Mouse (Mus musculus) spleen, adult 2 months (tissue): ENCODE data around the gene Ryr2. TPM values are rescaled to one million over a fixed set of nuclear protein-coding genes. Genes with fewer than 3 reads are reported as not detected.
"Not testable (repeated sequence)": the region's sequence is repeated elsewhere in the genome, so short reads cannot be mapped to it uniquely, and the experiment has no call there.

Experiments
- DNase-seq, 2 experiments: peaks; one replicate each; pipeline versions ENCODE4 v3.0.0 to v3.0.0-alpha.2; 2012 to 2021; ENCODE audit warnings: low spot score in 2 of 2, low read depth in 1 of 2
- H3K27ac ChIP-seq: fragments of 200-500 bp; 2 replicates; pipeline ENCODE4 v1.5.1; 2012; ENCODE audit warnings: low read length, inconsistent platforms; ENCODE audit not compliant: insufficient read depth
- H3K27me3 ChIP-seq: fragments of 200-500 bp; 2 replicates; pipeline ENCODE4 v1.6.1; 2012; ENCODE audit warnings: mild to moderate bottlenecking, moderate library complexity, low read length, inconsistent platforms; ENCODE audit not compliant: control insufficient read depth, insufficient read depth
- H3K36me3 ChIP-seq: fragments of 200-500 bp; 2 replicates; pipeline ENCODE4 v1.6.1; 2012; ENCODE audit warnings: mild to moderate bottlenecking, low read length, inconsistent platforms; ENCODE audit not compliant: control insufficient read depth, insufficient read depth
- H3K4me1 ChIP-seq: fragments of 200-500 bp; 2 replicates; pipeline ENCODE4 v1.6.1; 2011; ENCODE audit warnings: inconsistent platforms; ENCODE audit not compliant: control insufficient read depth, insufficient read depth, insufficient read length
- H3K4me3 ChIP-seq: fragments of 200-500 bp; 2 replicates; pipeline ENCODE4 v1.5.1; 2011; ENCODE audit warnings: mild to moderate bottlenecking, inconsistent platforms; ENCODE audit not compliant: insufficient read depth, insufficient read length; ENCODE audit errors: extremely low read depth
- CTCF ChIP-seq: fragments of 200-500 bp; IDR thresholded peaks from 2 replicates; pipeline ENCODE4 v1.5.1; 2011; ENCODE audit warnings: mild to moderate bottlenecking, inconsistent platforms; ENCODE audit not compliant: insufficient read depth, insufficient read length, insufficient replicate concordance; ENCODE audit errors: extremely low read depth
- POLR2A ChIP-seq: fragments of 200-500 bp; IDR thresholded peaks from 2 replicates; pipeline ENCODE4 v1.6.1; 2011; ENCODE audit warnings: low read depth, low read length, inconsistent platforms
- WGBS: fragments of 180-500 bp; shearing (Covaris S2); methylation state at CpG from one replicate; pipeline ENCODE4 v1.1.7; 2018; 5-methylcytosine and 5-hydroxymethylcytosine counted together
- polyA plus RNA-seq: library from polyadenylated mRNA; depleted of rRNA; stranded (reverse); fragments of >200 nt; gene quantifications from 2 replicates; pipeline ENCODE4 v1.2.3, GENCODE M21; 2012

Ryr2 gene
- polyA plus RNA-seq, 1 experiment = 0.27 TPM

DNA sequence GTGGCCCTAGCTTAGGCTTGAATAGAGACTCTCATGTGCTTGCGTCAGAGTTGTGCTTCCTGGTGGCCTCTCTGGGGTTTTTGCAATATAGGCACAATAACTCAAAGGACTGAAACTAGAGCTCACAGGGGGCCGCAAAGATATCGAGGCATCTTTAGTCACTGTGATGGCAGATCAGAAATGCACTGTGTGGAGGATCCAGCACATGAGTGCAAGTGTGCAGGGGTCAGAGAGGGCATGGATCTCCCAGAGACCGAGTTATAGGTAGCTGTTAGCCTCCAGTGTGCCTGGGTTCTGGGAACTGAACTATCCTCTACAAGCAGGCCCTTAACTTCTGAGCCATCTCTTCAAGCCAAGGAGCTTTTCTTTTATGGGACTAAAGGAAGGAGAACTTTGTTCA lies 269.6 kb downstream of the Ryr2 start:
- Histone ChIP-seq H3K36me3 (no peaks in the 10 kb centered on the region), H3K27me3 (no peaks in the 10 kb centered on the region), H3K4me3 (no peak overlapping the region), H3K27ac (no peak overlapping the region), H3K4me1 (no peaks in the 10 kb centered on the region)
- 55% methylated on average over 4 of the region's 4 CpGs for WGBS
- DNase-seq = no peak
- no peak for TF ChIP-seq POLR2A
- no peak for TF ChIP-seq CTCF

DNA sequence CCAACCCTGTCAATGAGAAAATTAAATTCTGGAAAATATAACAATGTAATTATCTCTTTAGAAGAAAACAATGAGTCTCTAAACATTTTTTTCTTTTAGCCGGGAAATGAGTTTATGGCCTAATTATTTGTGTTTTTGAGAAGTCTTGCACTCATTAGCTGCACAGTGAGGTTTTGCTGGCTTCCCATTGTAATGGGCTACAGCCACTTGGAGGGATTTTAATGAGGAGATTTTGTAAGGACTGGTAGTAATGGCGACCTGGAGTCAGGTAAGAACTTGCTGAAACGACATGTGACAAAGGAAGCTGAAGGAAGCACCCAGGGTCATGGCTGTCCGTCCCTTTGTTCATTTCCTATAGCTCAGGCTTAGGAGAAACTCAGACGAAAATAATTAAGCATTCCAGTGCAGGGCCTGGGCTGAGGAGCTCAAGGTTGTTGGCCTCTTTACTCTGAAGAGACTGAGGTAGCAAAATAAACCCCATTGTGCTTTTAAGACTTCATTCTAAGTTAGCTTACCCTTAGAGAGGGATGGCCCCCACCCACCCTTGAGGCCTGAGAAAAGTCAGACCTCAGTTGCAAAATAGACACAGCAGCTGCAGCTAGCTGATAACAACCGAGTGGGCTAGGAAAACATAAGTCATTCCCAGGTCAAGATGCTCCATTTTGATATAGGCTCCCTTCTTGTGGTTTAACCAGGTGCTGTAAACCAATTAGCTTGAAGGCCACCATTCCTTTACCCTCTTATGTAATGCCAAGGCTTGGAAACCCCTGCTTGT lies 270.3 kb downstream of the Ryr2 start:
- no peak overlapping the region for H3K27ac ChIP-seq
- H3K4me3 ChIP-seq = no peak overlapping the region
- TF ChIP-seq POLR2A = no peak
- TF ChIP-seq CTCF = no peak
- WGBS = 58% methylated on average over 6 of the region's 6 CpGs
- H3K4me1 ChIP-seq = no peaks in the 10 kb centered on the region
- no peaks in the 10 kb centered on the region for H3K27me3 ChIP-seq
- DNase-seq = no peak
- H3K36me3 ChIP-seq = no peaks in the 10 kb centered on the region

GRCm38 (mm10) chr13:11831210-11831609 lies 275.5 kb downstream of the Ryr2 start:
- H3K36me3 ChIP-seq = no peaks in the 10 kb centered on the region
- no peak overlapping the region for H3K27ac ChIP-seq
- H3K4me3 ChIP-seq = no peak overlapping the region
- TF ChIP-seq CTCF = no peak
- no peak for TF ChIP-seq POLR2A
- H3K4me1 ChIP-seq = no peaks in the 10 kb centered on the region
- 86% methylated on average over 4 of the region's 4 CpGs for WGBS
- H3K27me3 ChIP-seq = no peaks in the 10 kb centered on the region
- no peak for DNase-seq

DNA sequence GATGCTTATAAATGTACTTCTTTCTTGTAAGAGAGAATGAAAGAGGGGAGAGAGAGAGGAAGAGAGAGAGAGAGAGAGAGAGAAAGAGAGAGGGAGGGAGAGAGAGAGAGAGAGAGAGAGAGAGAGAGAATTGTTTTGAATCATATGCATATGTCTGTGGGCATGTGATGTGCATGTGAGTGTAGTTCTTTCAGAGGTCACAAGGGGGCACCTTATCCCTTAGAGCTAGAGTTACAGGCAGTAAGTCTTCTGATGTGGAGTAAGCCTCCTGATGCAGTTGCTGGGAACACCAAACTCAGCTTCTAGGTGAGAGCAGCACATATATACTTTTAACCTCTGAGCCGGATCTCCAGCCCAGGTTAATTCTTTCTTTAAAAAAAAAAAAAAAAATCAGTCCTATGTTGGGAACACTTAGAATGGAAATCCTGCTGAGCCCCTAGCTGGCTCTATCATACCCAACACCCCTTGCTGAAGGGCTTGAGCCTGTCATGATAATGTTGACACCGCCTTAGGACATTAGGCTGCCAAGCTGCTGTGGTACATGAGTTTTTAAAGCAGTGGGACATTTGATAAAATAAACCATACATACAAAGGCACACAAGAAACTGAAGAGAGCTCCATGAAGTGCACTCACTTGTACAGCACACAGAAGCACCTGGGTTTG lies 281.1 kb downstream of the Ryr2 start:
- no peak for DNase-seq
- 88% methylated on average over 2 of the region's 2 CpGs for WGBS
- Histone ChIP-seq H3K36me3 (no peaks in the 10 kb centered on the region), H3K27ac (no peak overlapping the region), H3K4me3 (no peak overlapping the region), H3K27me3 (no peaks in the 10 kb centered on the region), H3K4me1 (no peaks in the 10 kb centered on the region)
- TF ChIP-seq POLR2A (no peak), CTCF (no peak)

DNA sequence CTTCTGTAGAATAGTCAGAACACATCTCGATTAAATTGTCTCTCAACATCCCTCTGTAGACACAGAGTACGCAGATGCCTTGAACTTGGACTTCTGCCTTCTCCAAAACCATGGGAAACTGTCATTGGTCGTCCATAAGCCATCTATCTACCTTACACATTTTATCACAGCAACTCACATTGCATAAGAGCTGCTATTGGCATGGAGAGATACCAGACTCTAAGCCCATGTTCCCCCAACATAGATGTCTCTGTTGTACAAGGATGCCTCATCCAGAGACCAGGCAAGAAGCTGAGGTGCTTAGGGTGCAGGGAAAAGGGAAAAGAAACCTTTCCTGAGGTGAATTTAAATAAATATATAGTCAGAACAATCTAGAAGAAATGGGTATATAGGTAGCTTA lies 288.0 kb downstream of the Ryr2 start:
- no peak overlapping the region for H3K27ac ChIP-seq
- H3K4me3 ChIP-seq = no peak overlapping the region
- H3K4me1 ChIP-seq = no peaks in the 10 kb centered on the region
- 72% methylated on average over 3 of the region's 3 CpGs for whole genome bisulfite sequencing
- TF ChIP-seq CTCF = no peak
- no peak for TF ChIP-seq POLR2A
- no peak for DNase-seq
- no peaks in the 10 kb centered on the region for H3K36me3 ChIP-seq
- no peaks in the 10 kb centered on the region for H3K27me3 ChIP-seq

DNA sequence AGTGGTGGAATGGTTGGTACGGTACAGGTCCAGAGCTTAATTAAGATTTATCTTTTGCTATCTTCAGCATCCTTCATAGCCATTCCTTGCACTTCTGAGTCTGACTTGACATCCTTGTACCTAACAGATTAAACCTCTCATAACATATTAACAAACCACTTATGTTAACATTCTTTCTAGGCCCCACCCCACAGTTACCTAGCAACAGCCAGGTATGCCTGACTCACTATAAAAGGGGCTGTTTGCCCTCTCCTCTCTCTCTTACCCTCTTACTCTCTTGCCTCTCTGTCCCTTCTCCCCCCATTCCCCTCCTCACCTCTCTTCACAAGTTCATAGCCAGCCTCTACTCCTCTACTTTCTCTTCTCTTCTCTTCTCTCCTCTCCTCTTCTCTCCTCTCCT lies 297.4 kb downstream of the Ryr2 start:
- not testable (repeated sequence) for H3K27ac ChIP-seq, H3K4me3 ChIP-seq, DNase-seq, H3K27me3 ChIP-seq, H3K4me1 ChIP-seq, H3K36me3 ChIP-seq
- 94% methylated on average over 1 of the region's 1 CpGs for WGBS

DNA sequence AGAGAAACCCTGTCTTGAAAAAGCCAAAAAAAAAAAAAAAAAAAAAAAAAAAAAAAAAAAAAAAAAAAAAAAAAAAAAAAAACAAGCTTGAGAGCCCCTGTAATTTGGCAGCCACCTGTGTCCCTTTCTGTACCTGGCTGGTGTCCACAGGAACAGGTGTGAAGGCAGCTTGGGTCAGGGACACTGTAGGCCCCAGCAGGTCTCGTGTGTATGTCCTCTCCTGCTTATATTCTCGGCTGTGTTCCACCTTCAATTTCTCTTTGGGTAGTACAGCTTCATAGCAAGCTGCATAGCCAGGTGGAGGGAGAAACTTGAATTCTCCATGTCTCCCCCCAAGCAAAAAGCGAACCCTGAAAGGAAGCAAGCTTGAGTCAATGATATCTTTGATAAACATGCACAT lies 314.2 kb downstream of the Ryr2 start:
- no peaks in the 10 kb centered on the region for H3K27me3 ChIP-seq
- 80% methylated on average over 3 of the region's 3 CpGs for WGBS
- no peak for DNase-seq
- H3K4me3 ChIP-seq = no peak overlapping the region
- H3K36me3 ChIP-seq = no peaks in the 10 kb centered on the region
- no peaks in the 10 kb centered on the region for H3K4me1 ChIP-seq
- no peak overlapping the region for H3K27ac ChIP-seq
- no peak for TF ChIP-seq CTCF
- no peak for TF ChIP-seq POLR2A
